Mouse (Mus musculus) granulocyte monocyte progenitor cell, adult 5-6 weeks (primary cell): ENCODE measurements around the gene Olfr854. TPM values are rescaled to one million over a fixed set of nuclear protein-coding genes. Genes with fewer than 3 reads are reported as not detected.

Source experiments
- ATAC-seq: replicated peaks from 2 replicates; pipeline ENCODE4 v1.8.0; 2016; ENCODE audit warnings: mild to moderate bottlenecking, moderate TSS enrichment, inconsistent platforms; ENCODE audit not compliant: poor library complexity, severe bottlenecking
- total RNA-seq, 2 experiments: library from RNA; stranded (forward) in 1 of 2; stranded (reverse) in 1 of 2; fragments of 200-712, 200-1000 nt in 1 of 2; fragments of >200 nt in 1 of 2; fragmentation: Nextera tagmentation in 1 of 2; gene quantifications; 2 replicates each; pipeline ENCODE4 v1.2.3; 2014 to 2017

Olfr854 gene
- not detected in 2 replicates for total RNA-seq (2014; fragmentation: Nextera tagmentation)
- not detected in 2 replicates for total RNA-seq (2017)

GRCm38 (mm10) chr9:19567282-19567681 is at the start of gene Olfr854:
Gene Olfr854, minus strand, starts transcription at chr9:19567382.
- ATAC-seq = no peak

DNA sequence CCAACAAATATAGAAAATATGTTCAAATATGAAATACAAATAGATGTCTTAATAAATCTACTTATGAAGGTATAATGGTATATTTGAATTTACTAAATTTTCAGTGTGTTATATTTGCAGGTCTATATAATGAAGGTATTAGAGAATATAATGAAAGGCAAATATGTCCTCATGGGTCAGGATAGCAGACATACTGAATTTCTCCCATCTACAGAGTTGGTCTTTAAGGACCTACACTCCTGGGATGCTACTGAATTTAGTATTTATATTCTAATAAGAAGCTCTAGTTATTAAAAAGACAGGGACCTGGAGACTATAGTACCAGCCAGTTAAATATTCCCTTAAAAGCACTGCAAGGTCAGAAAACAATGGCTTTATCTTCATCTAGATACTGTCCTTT is 15.1 kb upstream of the Olfr854 start, which contains the start of gene Olfr855:
Gene Olfr855 (plus strand): TSS at position 301 of the 400 bp plus-strand sequence.
- no peak for ATAC-seq

DNA sequence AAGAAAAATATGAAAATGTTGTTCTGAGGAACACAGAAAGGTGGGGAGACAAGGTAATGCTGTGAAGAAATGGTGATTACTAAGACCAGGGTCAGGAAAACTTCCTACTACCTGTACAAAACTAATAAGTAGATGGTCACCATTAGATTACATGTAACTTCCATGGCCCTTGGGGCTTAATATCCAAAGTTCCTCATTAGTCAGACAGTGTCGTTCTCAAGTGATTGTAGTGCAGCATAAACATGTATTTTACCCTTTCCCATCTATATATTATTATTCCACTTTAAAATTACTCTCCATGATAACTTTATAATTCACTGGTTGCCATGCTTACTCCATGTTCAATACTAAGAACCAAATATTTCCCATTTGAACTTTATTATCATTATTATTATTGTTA is 26.2 kb downstream of the Olfr854 start, which contains the start of gene Olfr853:
Gene Olfr853 (minus strand): TSS at position 101 of the 400 bp plus-strand sequence.
- no peak for ATAC-seq

Other genes with a start within 250 kb of the Olfr854 start
- gene Olfr845, start 230.9 kb downstream of the Olfr854 start, total RNA-seq (2014; fragmentation: Nextera tagmentation) = not detected in 2 replicates
- not detected in 2 replicates for gene Olfr845, start 230.9 kb downstream of the Olfr854 start, total RNA-seq (2017)
- not detected in 2 replicates for gene Olfr846, start 203.4 kb downstream of the Olfr854 start, total RNA-seq (2014; fragmentation: Nextera tagmentation)
- not detected in 2 replicates for gene Olfr846, start 203.4 kb downstream of the Olfr854 start, total RNA-seq (2017)
- not detected in 2 replicates for gene Olfr847, start 188.7 kb downstream of the Olfr854 start, total RNA-seq (2014; fragmentation: Nextera tagmentation)
- not detected in 2 replicates for gene Olfr847, start 188.7 kb downstream of the Olfr854 start, total RNA-seq (2017)
- not detected in 2 replicates for gene Olfr849, start 127.1 kb downstream of the Olfr854 start, total RNA-seq (2014; fragmentation: Nextera tagmentation)
- not detected in 2 replicates for gene Olfr849, start 127.1 kb downstream of the Olfr854 start, total RNA-seq (2017)
- gene Olfr850, start 89.1 kb downstream of the Olfr854 start, total RNA-seq (2014; fragmentation: Nextera tagmentation) = not detected in 2 replicates
- not detected in 2 replicates for gene Olfr850, start 89.1 kb downstream of the Olfr854 start, total RNA-seq (2017)
- not detected in 2 replicates for gene Olfr851, start 74.1 kb downstream of the Olfr854 start, total RNA-seq (2014; fragmentation: Nextera tagmentation)
- not detected in 2 replicates for gene Olfr851, start 74.1 kb downstream of the Olfr854 start, total RNA-seq (2017)
- gene Olfr853, start 26.3 kb downstream of the Olfr854 start, total RNA-seq (2014; fragmentation: Nextera tagmentation) = not detected in 2 replicates
- not detected in 2 replicates for gene Olfr853, start 26.3 kb downstream of the Olfr854 start, total RNA-seq (2017)
- not detected in 2 replicates for gene Olfr855, start 15.2 kb upstream of the Olfr854 start, total RNA-seq (2014; fragmentation: Nextera tagmentation)
- gene Olfr855, start 15.2 kb upstream of the Olfr854 start, total RNA-seq (2017) = not detected in 2 replicates
- 9.4 and 17.3 TPM in 2 replicates for gene Zfp317, start 54.7 kb upstream of the Olfr854 start, total RNA-seq (2014; fragmentation: Nextera tagmentation)
- gene Zfp317, start 54.7 kb upstream of the Olfr854 start, total RNA-seq (2017) = 17.4 and 24.3 TPM in 2 replicates
- not detected in 2 replicates for gene Olfr857, start 142.1 kb upstream of the Olfr854 start, total RNA-seq (2014; fragmentation: Nextera tagmentation)
- not detected in 2 replicates for gene Olfr857, start 142.1 kb upstream of the Olfr854 start, total RNA-seq (2017)
- not detected in 2 replicates for gene Olfr58, start 212.9 kb upstream of the Olfr854 start, total RNA-seq (2014; fragmentation: Nextera tagmentation)
- not detected in 2 replicates for gene Olfr58, start 212.9 kb upstream of the Olfr854 start, total RNA-seq (2017)
- gene Olfr859, start 237.5 kb upstream of the Olfr854 start, total RNA-seq (2014; fragmentation: Nextera tagmentation) = not detected in 2 replicates
- gene Olfr859, start 237.5 kb upstream of the Olfr854 start, total RNA-seq (2017) = not detected in 2 replicates